Mouse (Mus musculus) lung, postnatal 0 days (tissue): Measurements from ENCODE around the gene Lrmda. TPM values are rescaled to one million over a fixed set of nuclear protein-coding genes. Genes with fewer than 3 reads are reported as not detected.

Source experiments
- ATAC-seq: fragments of 200-750 bp; cut with Nextera tagmentation; 2 replicates; pipeline ENCODE4 v1.8.0; 2017; ENCODE audit warnings: moderate library complexity
- DNase-seq: peaks from one replicate; pipeline ENCODE4 v3.0.0-alpha.2; 2016; ENCODE audit warnings: low spot score
- H3K27ac ChIP-seq: fragments of 300-500 bp; sonication (generic); 2 replicates; pipeline ENCODE4 v1.5.1; 2014; ENCODE audit warnings: antibody characterized with exemption, mild to moderate bottlenecking, low read length, mixed read lengths
- H3K27me3 ChIP-seq: fragments of 300-500 bp; sonication (generic); replicated peaks from 2 replicates; pipeline ENCODE4 v1.6.1; 2014; ENCODE audit warnings: low read length, mixed read lengths; ENCODE audit not compliant: insufficient read depth
- H3K36me3 ChIP-seq: fragments of 300-500 bp; sonication (generic); 2 replicates; pipeline ENCODE4 v1.6.1; 2014; ENCODE audit warnings: low read length, mixed read lengths; ENCODE audit not compliant: insufficient read depth
- H3K4me1 ChIP-seq: fragments of 300-500 bp; sonication (generic); 2 replicates; pipeline ENCODE4 v1.6.1; 2014; ENCODE audit warnings: antibody characterized with exemption, low read depth, low read length, mixed read lengths; ENCODE audit not compliant: insufficient read depth
- H3K4me2 ChIP-seq: fragments of 300-500 bp; sonication (generic); replicated peaks from 2 replicates; pipeline ENCODE4 v1.6.1; 2014; ENCODE audit warnings: low read depth, mild to moderate bottlenecking, low read length, moderate library complexity, mixed read lengths
- H3K4me3 ChIP-seq: fragments of 300-500 bp; sonication (generic); 2 replicates; pipeline ENCODE4 v1.5.1; 2014; ENCODE audit warnings: low read depth, low read length
- H3K9ac ChIP-seq: fragments of 300-500 bp; sonication (generic); replicated peaks from 2 replicates; pipeline ENCODE4 v1.6.1; 2014; ENCODE audit warnings: low read depth, mild to moderate bottlenecking
- H3K9me3 ChIP-seq: fragments of 300-500 bp; sonication (generic); 2 replicates; pipeline ENCODE4 v1.6.1; 2016; ENCODE audit warnings: low read length, mixed read lengths
- CTCF ChIP-seq: IDR thresholded peaks from 2 replicates; pipeline ENCODE4 v1.5.1; 2016; ENCODE audit warnings: antibody characterized with exemption, mild to moderate bottlenecking
- EP300 ChIP-seq: IDR thresholded peaks from 2 replicates; pipeline ENCODE4 v1.6.1; 2016; ENCODE audit warnings: antibody characterized with exemption, mild to moderate bottlenecking, control low read depth
- WGBS: fragments of 180-500 bp; shearing (Covaris S2); extraction: QIAGEN DNeasy Blood & Tissue Kit; methylation state at CpG from one replicate; pipeline ENCODE4 v1.1.7; 2014; 5-methylcytosine and 5-hydroxymethylcytosine counted together
- polyA plus RNA-seq: library from polyadenylated mRNA; unstranded; fragments of >200 nt; fragmentation: Nextera tagmentation; extraction: Ambion mirVana; gene quantifications from 2 replicates; pipeline ENCODE4 v1.2.1, GENCODE M21; 2015

The Lrmda gene
- polyA plus RNA-seq, 1 experiment from 2014 or later: 0.86 TPM

DNA sequence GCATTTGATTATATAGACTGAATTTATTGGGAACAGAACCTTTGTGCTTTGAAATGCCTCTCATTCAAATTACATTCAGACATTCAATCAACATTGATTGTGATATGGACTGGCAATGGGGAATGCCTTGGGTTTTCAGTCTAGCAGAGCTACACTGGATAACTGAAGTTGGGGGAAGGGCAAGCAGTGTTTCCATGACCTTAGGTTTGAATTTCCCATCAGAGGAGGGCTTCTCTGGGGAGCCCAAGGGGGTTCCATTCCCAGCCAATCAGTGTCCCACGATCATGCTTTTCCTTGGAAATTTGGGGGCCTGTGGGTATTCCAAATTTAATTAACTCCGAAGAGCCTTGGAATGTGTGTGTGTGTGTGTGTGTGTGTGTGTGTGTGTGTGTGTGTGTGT lies 888.5 kb downstream of the Lrmda start:
- Histone ChIP-seq H3K4me3 (no peak overlapping the region), H3K4me2 (no peak overlapping the region), H3K9me3 (no peaks in the 10 kb centered on the region), H3K4me1 (no peaks in the 10 kb centered on the region), H3K9ac (no peak overlapping the region), H3K36me3 (no peaks in the 10 kb centered on the region), H3K27ac (no peak overlapping the region), H3K27me3 (no peaks in the 10 kb centered on the region)
- ATAC-seq (no peak), DNase-seq (no peak)
- TF ChIP-seq EP300: no peak
- no peak for TF ChIP-seq CTCF
- 85% methylated on average over 2 of the region's 2 CpGs for WGBS

DNA sequence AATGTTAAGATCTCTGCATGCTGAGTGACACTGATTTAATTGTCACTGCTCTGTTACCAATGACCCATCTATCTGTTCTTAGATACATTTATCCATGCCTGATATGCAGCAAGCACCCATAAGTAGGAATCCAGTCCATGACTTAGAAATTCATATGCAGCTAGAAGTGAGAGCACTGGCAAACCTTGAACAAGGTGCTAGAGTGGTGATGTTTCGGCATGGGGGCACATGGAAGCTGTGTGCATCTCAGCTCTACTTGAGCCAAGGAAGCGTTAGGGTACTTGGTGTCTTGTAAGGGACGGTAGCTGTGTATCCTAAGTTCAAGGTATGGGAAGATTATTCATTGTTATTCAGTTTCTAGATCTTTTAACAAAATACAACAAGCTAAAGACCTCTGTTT lies 896.0 kb downstream of the Lrmda start:
- no peaks in the 10 kb centered on the region for H3K4me1 ChIP-seq
- H3K27ac ChIP-seq: no peak overlapping the region
- TF ChIP-seq CTCF: no peak
- TF ChIP-seq EP300: no peak
- no peak overlapping the region for H3K4me3 ChIP-seq
- H3K27me3 ChIP-seq: no peaks in the 10 kb centered on the region
- no peak overlapping the region for H3K4me2 ChIP-seq
- H3K9ac ChIP-seq: no peak overlapping the region
- H3K36me3 ChIP-seq: no peaks in the 10 kb centered on the region
- no peaks in the 10 kb centered on the region for H3K9me3 ChIP-seq
- DNase-seq (no peak), ATAC-seq (no peak)
- 95% methylated on average over 3 of the region's 3 CpGs for WGBS

DNA sequence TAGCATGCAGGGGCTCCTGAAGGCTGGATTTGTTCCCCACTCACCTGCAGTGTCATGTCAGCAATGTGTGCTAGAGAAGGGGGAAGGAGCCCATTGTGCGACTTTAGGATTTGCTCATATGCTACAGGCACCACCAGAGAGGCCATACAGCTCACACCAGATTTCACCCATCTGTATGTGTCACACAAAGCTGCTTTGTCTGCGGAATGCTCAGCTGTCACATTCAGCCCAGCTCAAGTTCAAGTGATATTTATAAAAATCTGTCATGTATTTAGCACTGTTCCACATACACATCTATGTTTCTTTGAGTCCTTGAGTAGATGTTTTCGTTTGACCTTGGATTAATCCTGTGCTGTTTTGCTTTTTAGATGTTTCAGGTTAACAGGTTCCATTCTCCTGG lies 899.0 kb downstream of the Lrmda start:
- 78% methylated on average over 3 of the region's 3 CpGs for WGBS
- no peak for TF ChIP-seq CTCF
- TF ChIP-seq EP300: no peak
- DNase-seq: no peak
- Histone ChIP-seq H3K27me3 (no peaks in the 10 kb centered on the region), H3K4me2 (no peak overlapping the region), H3K9ac (no peak overlapping the region), H3K4me1 (no peaks in the 10 kb centered on the region), H3K9me3 (no peaks in the 10 kb centered on the region), H3K4me3 (no peak overlapping the region), H3K27ac (no peak overlapping the region), H3K36me3 (no peaks in the 10 kb centered on the region)
- ATAC-seq: no peak

DNA sequence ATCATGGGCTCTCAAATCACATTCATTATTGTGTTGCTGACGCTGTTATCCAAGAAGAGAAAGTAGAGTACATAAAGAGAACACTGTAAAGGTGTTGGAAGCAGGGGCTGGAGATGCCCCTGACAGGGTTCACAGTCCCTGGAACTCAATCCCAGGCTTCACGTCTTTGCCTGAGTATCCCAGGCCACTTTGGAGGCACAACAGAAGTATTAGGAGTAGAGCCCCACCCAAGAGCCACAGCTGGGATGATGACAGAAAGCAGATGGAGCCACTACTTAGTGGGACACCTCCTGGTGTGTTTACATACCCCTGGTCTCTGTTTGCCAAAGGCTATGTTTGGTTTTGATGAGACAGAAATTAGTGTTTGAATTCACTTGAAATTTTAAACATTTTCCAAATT lies 899.4 kb downstream of the Lrmda start:
- TF ChIP-seq CTCF: no peak
- no peak for TF ChIP-seq EP300
- WGBS: 56% methylated on average over 2 of the region's 2 CpGs
- H3K9me3 ChIP-seq: no peaks in the 10 kb centered on the region

DNA sequence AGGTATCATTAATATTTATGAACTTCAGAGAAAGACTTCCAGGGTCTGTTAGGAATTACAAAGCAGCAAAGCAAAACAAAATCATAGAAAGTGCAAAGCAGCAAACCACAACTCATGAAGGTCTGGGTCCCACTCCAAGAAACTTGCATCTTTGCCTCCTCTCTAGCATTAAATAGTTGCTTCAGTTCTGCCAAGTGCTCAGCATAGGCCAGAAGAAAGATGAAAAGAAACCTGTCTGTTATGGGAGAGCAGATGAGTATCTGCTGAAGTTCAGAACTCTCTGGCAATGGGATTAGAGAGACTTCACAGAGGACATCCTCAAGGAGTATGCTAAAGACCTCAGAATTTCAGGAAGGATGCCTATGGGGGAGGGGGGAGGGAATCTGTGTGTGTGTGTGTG lies 901.6 kb downstream of the Lrmda start:
- no peak overlapping the region for H3K4me3 ChIP-seq
- H3K4me1 ChIP-seq: no peaks in the 10 kb centered on the region
- no peaks in the 10 kb centered on the region for H3K9me3 ChIP-seq
- DNase-seq: no peak
- no peak for ATAC-seq
- no peak overlapping the region for H3K27ac ChIP-seq
- H3K9ac ChIP-seq: no peak overlapping the region
- no peaks in the 10 kb centered on the region for H3K27me3 ChIP-seq
- H3K36me3 ChIP-seq: no peaks in the 10 kb centered on the region
- TF ChIP-seq CTCF: no peak
- no peak for TF ChIP-seq EP300
- H3K4me2 ChIP-seq: no peak overlapping the region

More for the DNA sequence above, 899.4 kb downstream of the Lrmda start:
- DNase-seq (no peak), ATAC-seq (no peak)
- H3K27me3 ChIP-seq: no peaks in the 10 kb centered on the region
- no peaks in the 10 kb centered on the region for H3K36me3 ChIP-seq
- no peak overlapping the region for H3K27ac ChIP-seq
- H3K4me3 ChIP-seq: no peak overlapping the region
- H3K4me2 ChIP-seq: no peak overlapping the region
- no peaks in the 10 kb centered on the region for H3K4me1 ChIP-seq
- no peak overlapping the region for H3K9ac ChIP-seq

DNA sequence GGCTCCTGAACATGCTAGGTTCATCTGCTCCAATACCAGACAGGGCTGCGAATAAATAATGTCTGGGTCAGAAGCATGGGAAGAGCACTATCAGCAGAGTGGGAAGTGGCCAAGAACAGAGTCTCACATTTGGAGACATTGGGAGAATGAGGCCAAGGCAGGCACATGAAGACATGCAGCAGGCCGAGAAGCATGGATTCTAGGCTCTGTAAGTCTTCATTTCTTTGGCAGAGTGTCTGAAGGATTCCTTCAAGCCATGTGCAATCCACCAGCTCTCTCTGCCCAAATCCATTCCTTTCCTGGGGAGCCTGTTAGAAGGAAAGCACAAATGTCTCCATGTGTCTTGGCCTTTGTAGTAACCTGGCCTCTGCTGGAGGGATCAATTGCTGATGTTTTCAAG lies 902.3 kb downstream of the Lrmda start:
- no peaks in the 10 kb centered on the region for H3K27me3 ChIP-seq
- H3K27ac ChIP-seq: no peak overlapping the region
- DNase-seq: no peak
- H3K4me2 ChIP-seq: no peak overlapping the region
- TF ChIP-seq CTCF (no peak), EP300 (no peak)
- H3K9ac ChIP-seq: no peak overlapping the region
- no peak for ATAC-seq
- no peaks in the 10 kb centered on the region for H3K9me3 ChIP-seq
- WGBS: 81% methylated on average over 2 of the region's 2 CpGs
- no peaks in the 10 kb centered on the region for H3K4me1 ChIP-seq
- H3K36me3 ChIP-seq: no peaks in the 10 kb centered on the region
- no peak overlapping the region for H3K4me3 ChIP-seq

DNA sequence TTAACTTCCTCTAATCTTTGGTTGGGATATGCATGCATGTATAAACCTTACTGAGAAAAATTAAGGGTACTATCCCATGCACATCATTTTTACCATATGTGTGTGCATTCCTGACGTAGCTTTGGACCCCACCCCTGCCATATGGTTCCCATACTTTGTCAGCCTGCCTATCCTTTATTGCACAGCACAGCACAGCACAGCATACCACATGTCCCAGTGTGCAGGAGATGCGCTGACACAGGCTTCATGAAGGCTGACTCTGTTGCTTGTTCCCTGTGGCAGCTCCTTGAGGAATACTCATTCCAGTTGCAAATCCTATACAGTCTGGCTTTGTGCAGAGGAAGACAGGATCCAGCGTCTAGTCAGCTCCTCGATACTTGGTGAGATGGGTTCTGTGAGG lies 903.1 kb downstream of the Lrmda start:
- Histone ChIP-seq H3K27me3 (no peaks in the 10 kb centered on the region), H3K4me1 (no peaks in the 10 kb centered on the region), H3K4me2 (no peak overlapping the region), H3K4me3 (no peak overlapping the region), H3K36me3 (no peaks in the 10 kb centered on the region), H3K27ac (no peak overlapping the region), H3K9me3 (no peaks in the 10 kb centered on the region), H3K9ac (no peak overlapping the region)
- WGBS: 72% methylated on average over 4 of the region's 4 CpGs
- DNase-seq: no peak
- TF ChIP-seq CTCF: no peak
- no peak for TF ChIP-seq EP300
- ATAC-seq: no peak
